Mouse (Mus musculus) hindbrain, embryonic 12.5 days (tissue): ENCODE results near the gene Ing4. TPM values are rescaled to one million over a fixed set of nuclear protein-coding genes. Genes with fewer than 3 reads are reported as not detected.

Experiments used
- ATAC-seq: fragments of 200-750 bp; cut with Nextera tagmentation; 2 replicates; pipeline ENCODE4 v1.8.0; 2017; ENCODE audit warnings: moderate TSS enrichment; ENCODE audit not compliant: low FRiP score
- H3K27ac ChIP-seq: fragments of 300-500 bp; sonication (generic); 2 replicates; pipeline ENCODE4 v1.5.1; 2016; ENCODE audit warnings: mild to moderate bottlenecking
- H3K27me3 ChIP-seq: fragments of 300-500 bp; sonication (generic); 2 replicates; pipeline ENCODE4 v1.6.1; 2016; ENCODE audit warnings: mild to moderate bottlenecking
- H3K36me3 ChIP-seq: fragments of 300-500 bp; sonication (generic); 2 replicates; pipeline ENCODE4 v1.6.1; 2016; ENCODE audit warnings: mild to moderate bottlenecking
- H3K4me1 ChIP-seq: fragments of 300-500 bp; sonication (generic); 2 replicates; pipeline ENCODE4 v1.6.1; 2016
- H3K4me2 ChIP-seq: fragments of 300-500 bp; sonication (generic); replicated peaks from 2 replicates; pipeline ENCODE4 v1.6.1; 2016; ENCODE audit warnings: mild to moderate bottlenecking
- H3K4me3 ChIP-seq: fragments of 300-500 bp; sonication (generic); 2 replicates; pipeline ENCODE4 v1.5.1; 2016; ENCODE audit warnings: mild to moderate bottlenecking
- H3K9ac ChIP-seq: fragments of 300-500 bp; sonication (generic); 2 replicates; pipeline ENCODE4 v1.6.1; 2016; ENCODE audit warnings: mild to moderate bottlenecking, moderate library complexity
- H3K9me3 ChIP-seq: fragments of 300-500 bp; sonication (generic); replicated peaks from 2 replicates; pipeline ENCODE4 v1.6.1; 2016; ENCODE audit warnings: mild to moderate bottlenecking
- WGBS: fragments of 180-500 bp; shearing (Covaris S2); methylation state at CpG from one replicate; pipeline ENCODE4 v1.1.7; 2016; 5-methylcytosine and 5-hydroxymethylcytosine counted together
- microRNA-seq: library from miRNA; unstranded; fragments of <30 nt; microRNA quantifications from one replicate; pipeline ENCODE4, GENCODE M21; 2017
- polyA plus RNA-seq: library from polyadenylated mRNA; unstranded; fragments of >200 nt; fragmentation: Nextera tagmentation; extraction: Ambion mirVana; gene quantifications from 2 replicates; pipeline ENCODE4 v1.2.1, GENCODE M21; 2016

Gene Ing4
- polyA plus RNA-seq, 1 experiment from 2014 or later, result 151 TPM

DNA sequence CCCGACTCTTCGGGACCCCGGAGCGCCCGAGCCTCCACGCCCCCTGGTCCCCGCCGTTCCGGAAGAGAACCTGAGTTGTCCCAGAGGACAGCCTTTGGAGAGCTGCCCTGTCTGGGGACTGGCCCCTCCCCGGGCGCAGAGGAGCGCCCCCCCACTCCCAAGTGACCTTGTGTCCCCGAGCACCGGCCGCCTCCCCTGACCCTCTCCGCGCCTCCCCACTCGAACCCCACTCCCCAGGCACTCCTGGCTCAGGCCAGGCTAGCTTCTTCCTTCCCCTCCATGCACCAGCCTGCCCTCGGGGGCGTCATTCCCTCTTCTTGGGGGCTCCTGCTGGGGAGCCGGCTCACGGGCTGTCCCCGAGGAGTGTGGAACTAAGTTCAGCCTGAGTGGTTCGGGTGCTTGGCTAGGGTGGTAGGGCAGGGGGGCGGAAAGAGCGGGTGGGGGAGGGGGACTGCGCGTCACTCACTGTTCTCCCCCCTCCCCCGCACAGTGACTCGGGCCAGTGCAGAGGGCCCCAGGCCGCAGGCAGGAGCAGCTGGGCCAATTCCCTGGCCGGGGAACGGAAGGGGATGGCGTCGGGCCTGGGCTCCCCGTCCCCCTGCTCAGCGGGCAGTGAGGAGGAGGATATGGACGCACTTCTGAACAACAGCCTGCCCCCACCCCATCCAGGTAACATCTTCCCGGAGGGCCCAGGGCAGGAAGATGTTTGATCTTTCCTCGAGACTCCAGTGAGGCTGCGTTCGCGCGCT, 57.2 kb downstream of the Ing4 start:
- Histone ChIP-seq H3K9me3 (no peaks in the 10 kb centered on the region), H3K27me3 (no peaks in the 10 kb centered on the region), H3K9ac (peak overlapping the region; percentile 97), H3K27ac (peak overlapping the region; percentile 98), H3K36me3 (peaks cover 39% of the 10 kb centered on the region), H3K4me3 (peak overlapping the region; percentile 98), H3K4me1 (peaks cover 30% of the 10 kb centered on the region), H3K4me2 (peak overlapping the region; percentile 96)
- peak; percentile 51 for ATAC-seq
- 2% methylated on average over 30 of the region's 44 CpGs for WGBS

DNA sequence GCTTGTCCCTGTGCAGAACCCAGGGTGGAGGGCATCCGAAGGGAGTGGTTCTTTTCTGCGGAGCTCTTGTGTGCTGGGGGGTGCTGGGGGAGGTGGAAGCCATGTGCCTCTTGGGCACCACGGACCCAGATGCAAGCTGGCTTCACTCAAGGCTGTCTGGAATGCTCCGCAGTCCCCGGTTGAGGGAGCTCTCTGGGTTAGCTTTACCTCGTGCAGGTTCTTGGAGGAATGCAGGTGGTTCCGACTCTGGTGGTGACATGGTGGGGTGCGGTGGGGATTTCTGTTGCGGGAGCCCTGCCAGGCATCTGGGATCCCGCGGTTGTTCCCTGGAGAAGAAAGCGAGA, 57.8 kb downstream of the Ing4 start:
- ATAC-seq, result peak; percentile 2; the same call in 1 of the 2 replicates
- Histone ChIP-seq H3K4me1 (peaks cover 30% of the 10 kb centered on the region), H3K9me3 (no peaks in the 10 kb centered on the region), H3K9ac (peak overlapping the region; percentile 97), H3K27ac (peak overlapping the region; percentile 98), H3K4me3 (peak overlapping the region; percentile 98), H3K4me2 (peak overlapping the region; percentile 96), H3K36me3 (peaks cover 45% of the 10 kb centered on the region), H3K27me3 (no peaks in the 10 kb centered on the region)
- WGBS, result 2% methylated on average over 12 of the region's 12 CpGs

DNA sequence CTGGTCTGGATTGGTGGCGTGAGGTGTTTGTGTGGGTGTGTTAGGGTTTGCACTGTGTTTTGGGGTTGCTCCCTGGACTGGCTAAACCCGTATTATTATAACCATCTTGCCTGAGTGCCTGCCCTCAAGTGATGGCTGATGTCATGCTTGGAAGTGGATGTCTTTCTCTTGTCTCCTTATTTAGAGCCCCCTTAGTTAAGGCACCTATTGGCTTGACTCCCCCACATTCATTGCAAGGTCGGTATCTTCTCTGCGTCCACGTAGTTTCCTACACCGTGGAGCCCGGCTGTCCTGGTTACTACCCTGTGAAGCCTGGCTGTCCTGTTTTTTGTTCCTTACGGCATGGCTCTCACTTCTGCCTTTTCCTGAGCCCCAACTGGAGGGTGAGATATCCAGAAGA, 58.4 kb downstream of the Ing4 start:
- no peaks in the 10 kb centered on the region for H3K27me3 ChIP-seq
- H3K4me2 ChIP-seq, result peak overlapping the region; percentile 96
- peak overlapping the region; percentile 97 for H3K9ac ChIP-seq
- H3K9me3 ChIP-seq, result no peaks in the 10 kb centered on the region
- peaks cover 30% of the 10 kb centered on the region for H3K4me1 ChIP-seq
- WGBS, result 59% methylated on average over 8 of the region's 8 CpGs
- peak overlapping the region; percentile 98; the same call in 1 of the 2 replicates for H3K27ac ChIP-seq
- no peak for ATAC-seq
- H3K36me3 ChIP-seq, result peaks cover 51% of the 10 kb centered on the region
- peak overlapping the region; percentile 98 for H3K4me3 ChIP-seq

DNA sequence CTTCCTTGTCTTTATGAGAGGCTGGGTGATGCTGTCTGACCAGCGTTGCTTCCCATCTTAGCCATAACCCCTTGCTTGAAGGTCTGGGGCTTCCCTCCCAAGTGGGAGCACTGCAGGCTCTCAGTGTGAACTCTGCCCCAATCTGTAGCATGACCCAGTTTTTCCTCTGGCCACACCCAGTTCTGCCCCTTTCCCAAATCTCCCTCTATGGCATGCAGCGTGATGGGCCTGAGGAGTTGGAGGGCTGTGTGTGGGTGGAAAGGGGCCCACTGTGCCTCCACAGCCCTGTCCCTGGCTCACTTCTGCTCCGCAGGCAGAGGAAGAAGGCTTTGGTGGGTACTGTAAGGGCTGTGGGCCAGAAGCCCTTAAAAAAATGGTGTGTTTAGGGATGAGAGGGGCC, 59.0 kb downstream of the Ing4 start:
- Histone ChIP-seq H3K27ac (peak overlapping the region; percentile 86), H3K4me1 (peaks cover 30% of the 10 kb centered on the region), H3K9ac (peak overlapping the region; percentile 97), H3K27me3 (no peaks in the 10 kb centered on the region), H3K36me3 (peaks cover 54% of the 10 kb centered on the region), H3K4me2 (peak overlapping the region; percentile 96), H3K9me3 (no peaks in the 10 kb centered on the region), H3K4me3 (peak overlapping the region; percentile 98)
- WGBS, result 59% methylated on average over 3 of the region's 3 CpGs
- ATAC-seq, result no peak

Small RNA genes within 50 kb of the gene (microRNA-seq; reads per million reads assigned to microRNA genes)
- gene Mir7045, result 0.81 reads per million

Other genes starting within 250 kb of the Ing4 start
- gene Spsb2, start 231.1 kb upstream of the Ing4 start, polyA plus RNA-seq, result 8.7 and 9.2 TPM in 2 replicates
- gene Tpi1, start 225.5 kb upstream of the Ing4 start, polyA plus RNA-seq, result 481 and 483 TPM in 2 replicates
- gene Usp5, start 210.3 kb upstream of the Ing4 start, polyA plus RNA-seq, result 200 and 202 TPM in 2 replicates
- gene Cdca3, start 210.2 kb upstream of the Ing4 start, polyA plus RNA-seq, result 111 and 120 TPM in 2 replicates
- gene Gnb3, start 199.5 kb upstream of the Ing4 start, polyA plus RNA-seq, result 0.52 and 0.92 TPM in 2 replicates
- 34.5 and 39.6 TPM in 2 replicates for gene P3h3, start 182.0 kb upstream of the Ing4 start, polyA plus RNA-seq
- gene Gpr162, start 175.8 kb upstream of the Ing4 start, polyA plus RNA-seq, result 11.3 and 12.7 TPM in 2 replicates
- 0.06 TPM in 1 of 2 replicates, not detected in the other for gene Cd4, start 151.5 kb upstream of the Ing4 start, polyA plus RNA-seq
- gene Lag3, start 128.1 kb upstream of the Ing4 start, polyA plus RNA-seq, result 1.9 and 2.1 TPM in 2 replicates
- gene Ptms, start 119.7 kb upstream of the Ing4 start, polyA plus RNA-seq, result 637 and 707 TPM in 2 replicates
- gene Mlf2, start 108.4 kb upstream of the Ing4 start, polyA plus RNA-seq, result 462 and 488 TPM in 2 replicates
- gene Cops7a, start 74.2 kb upstream of the Ing4 start, polyA plus RNA-seq, result 99.5 and 101 TPM in 2 replicates
- gene Pianp, start 43.1 kb upstream of the Ing4 start, polyA plus RNA-seq, result 8.6 and 8.9 TPM in 2 replicates
- 21.6 and 22.3 TPM in 2 replicates for gene Zfp384, start 30.6 kb upstream of the Ing4 start, polyA plus RNA-seq
- gene Acrbp, start 9.9 kb downstream of the Ing4 start, polyA plus RNA-seq, result 16.0 and 18.3 TPM in 2 replicates
- 0.33 and 0.40 TPM in 2 replicates for gene Lpar5, start 28.2 kb downstream of the Ing4 start, polyA plus RNA-seq
- gene Chd4, start 56.2 kb downstream of the Ing4 start, polyA plus RNA-seq, result 131 and 133 TPM in 2 replicates
- gene Nop2, start 92.1 kb downstream of the Ing4 start, polyA plus RNA-seq, result 48.1 and 54.2 TPM in 2 replicates
- gene Iffo1, start 105.5 kb downstream of the Ing4 start, polyA plus RNA-seq, result 19.2 and 21.3 TPM in 2 replicates
- 1,498 and 1,567 TPM in 2 replicates for gene Gapdh, start 126.7 kb downstream of the Ing4 start, polyA plus RNA-seq
- 140 and 142 TPM in 2 replicates for gene Ncapd2, start 151.9 kb downstream of the Ing4 start, polyA plus RNA-seq
- 163 and 165 TPM in 2 replicates for gene Mrpl51, start 152.0 kb downstream of the Ing4 start, polyA plus RNA-seq
- gene Vamp1, start 175.8 kb downstream of the Ing4 start, polyA plus RNA-seq, result 5.9 and 6.0 TPM in 2 replicates
- 2.5 and 2.9 TPM in 2 replicates for gene Tapbpl, start 192.1 kb downstream of the Ing4 start, polyA plus RNA-seq
- 1.6 and 1.9 TPM in 2 replicates for gene Cd27, start 197.2 kb downstream of the Ing4 start, polyA plus RNA-seq
- gene Tuba3a, start 246.3 kb downstream of the Ing4 start, polyA plus RNA-seq, result 0.16 TPM in 1 of 2 replicates, not detected in the other